Mouse (Mus musculus): ENCODE data around the gene Gm20538. TPM values are rescaled to one million over a fixed set of nuclear protein-coding genes. Genes with fewer than 3 reads are reported as not detected.

Gene Gm20538
- not detected for polyA plus RNA-seq (2014; fragmentation: Illumina TruSeq; extraction: RNeasy Lipid Tissue Mini Kit (QIAGEN cat#74804); ENCODE audit: low read depth, low replicate concordance)

GRCm38 (mm10) chr19:44552731-44553130 is at the start of gene Gm20538:
TSS of gene Gm20538 (minus strand) at chr19:44552831.

GRCm38 (mm10) chr19:44562652-44563206 is 10.1 kb upstream of the Gm20538 start, which contains the start of gene Hif1an:
TSS of gene Hif1an (plus strand) at chr19:44562850.

GRCm38 (mm10) chr19:44554861-44555590 is 2.4 kb upstream of the Gm20538 start, which contains the start of gene Ndufb8:
TSS of gene Ndufb8 (minus strand) at chr19:44555440.

GRCm38 (mm10) chr19:44545321-44546041 is 7.2 kb downstream of the Gm20538 start, which contains the start of gene Sec31b:
TSS of gene Sec31b (minus strand) at chr19:44545864.

Other genes with a start within 250 kb of the Gm20538 start
- gene Scd4, start 219.7 kb downstream of the Gm20538 start, polyA plus RNA-seq (2014; fragmentation: Illumina TruSeq; extraction: RNeasy Lipid Tissue Mini Kit (QIAGEN cat#74804); ENCODE audit: low read depth, low replicate concordance) = 13.2 TPM
- 33.8 TPM for gene Scd1, start 145.0 kb downstream of the Gm20538 start, polyA plus RNA-seq (2014; fragmentation: Illumina TruSeq; extraction: RNeasy Lipid Tissue Mini Kit (QIAGEN cat#74804); ENCODE audit: low read depth, low replicate concordance)
- gene Wnt8b, start 59.4 kb downstream of the Gm20538 start, polyA plus RNA-seq (2014; fragmentation: Illumina TruSeq; extraction: RNeasy Lipid Tissue Mini Kit (QIAGEN cat#74804); ENCODE audit: low read depth, low replicate concordance) = not detected
- 20.0 TPM for gene Sec31b, start 7.0 kb downstream of the Gm20538 start, polyA plus RNA-seq (2014; fragmentation: Illumina TruSeq; extraction: RNeasy Lipid Tissue Mini Kit (QIAGEN cat#74804); ENCODE audit: low read depth, low replicate concordance)
- gene Ndufb8, start 2.6 kb upstream of the Gm20538 start, polyA plus RNA-seq (2014; fragmentation: Illumina TruSeq; extraction: RNeasy Lipid Tissue Mini Kit (QIAGEN cat#74804); ENCODE audit: low read depth, low replicate concordance) = 1,751 TPM
- gene Hif1an, start 10.0 kb upstream of the Gm20538 start, polyA plus RNA-seq (2014; fragmentation: Illumina TruSeq; extraction: RNeasy Lipid Tissue Mini Kit (QIAGEN cat#74804); ENCODE audit: low read depth, low replicate concordance) = 40.7 TPM
- gene Pax2, start 203.2 kb upstream of the Gm20538 start, polyA plus RNA-seq (2014; fragmentation: Illumina TruSeq; extraction: RNeasy Lipid Tissue Mini Kit (QIAGEN cat#74804); ENCODE audit: low read depth, low replicate concordance) = not detected

Measured in heart, adult 10 weeks (tissue).